Mouse (Mus musculus): ENCODE results near the gene Ceacam18. TPM values are rescaled to one million over a fixed set of nuclear protein-coding genes. Genes with fewer than 3 reads are reported as not detected.

The Ceacam18 gene
- polyA plus RNA-seq, 1 experiment: not detected

- Histone ChIP-seq H3K36me3 (ENCODE audit: control insufficient read depth, insufficient read depth) (no peaks in the 10 kb centered on the region), H3K4me3 (no peak overlapping the region), H3K79me2 (ENCODE audit: control insufficient read depth, insufficient read depth) (no peaks in the 10 kb centered on the region), H3K4me2 (ENCODE audit: low read depth) (no peak overlapping the region), H3ac (ENCODE audit: control insufficient read depth, insufficient read length) (no peak overlapping the region), H3K27me3 (ENCODE audit: control insufficient read depth, insufficient read depth, insufficient read length) (no peaks in the 10 kb centered on the region)
- TF ChIP-seq MYOG (IDR thresholded peaks at IDR 0.05; ENCODE audit: control insufficient read depth in 1 of 3, insufficient read depth in 1 of 3, insufficient read length in 2 of 3, low read depth in 2 of 3) (no peak), SRF (IDR thresholded peaks at IDR 0.05; ENCODE audit: control insufficient read depth, insufficient read length, low read depth) (no peak), POLR2AphosphoS2 (IDR thresholded peaks at IDR 0.05; ENCODE audit: insufficient read length, low read depth) (no peak), REST (IDR thresholded peaks at IDR 0.05; ENCODE audit: insufficient read depth, insufficient read length) (no peak), CEBPB (IDR thresholded peaks at IDR 0.05; ENCODE audit: insufficient read depth, poor library complexity, severe bottlenecking) (no peak), MYOD1 (IDR thresholded peaks at IDR 0.05; ENCODE audit: control insufficient read depth in 1 of 3, insufficient read length in 2 of 3, low read depth in 2 of 3) (no peak), MAX (IDR thresholded peaks at IDR 0.05; ENCODE audit: low read depth) (no peak), TCF12 (IDR thresholded peaks at IDR 0.05; ENCODE audit: insufficient read depth, poor library complexity, severe bottlenecking) (no peak), USF1 (IDR thresholded peaks at IDR 0.05; ENCODE audit: low read depth) (no peak), TCF3 (IDR thresholded peaks at IDR 0.05; ENCODE audit: insufficient read length, low read depth) (no peak), E2F4 (IDR thresholded peaks at IDR 0.05; ENCODE audit: insufficient read depth) (no peak)
Observed at GRCm38 (mm10) chr7:43642587-43642986, 8.1 kb downstream of the Ceacam18 start.

GRCm38 (mm10) chr7:43643046-43643652 is 8.6 kb downstream of the Ceacam18 start:
- Histone ChIP-seq H3K4me3 (no peak overlapping the region), H3K27me3 (ENCODE audit: control insufficient read depth, insufficient read depth, insufficient read length) (no peaks in the 10 kb centered on the region), H3K4me2 (ENCODE audit: low read depth) (no peak overlapping the region), H3K36me3 (ENCODE audit: control insufficient read depth, insufficient read depth) (no peaks in the 10 kb centered on the region), H3ac (ENCODE audit: control insufficient read depth, insufficient read length) (no peak overlapping the region), H3K79me2 (ENCODE audit: control insufficient read depth, insufficient read depth) (no peaks in the 10 kb centered on the region)
- TF ChIP-seq POLR2A (IDR thresholded peaks at IDR 0.05; ENCODE audit: insufficient read length, low read depth) (no peak), TCF3 (IDR thresholded peaks at IDR 0.05; ENCODE audit: insufficient read length, low read depth) (no peak), USF1 (IDR thresholded peaks at IDR 0.05; ENCODE audit: low read depth) (no peak), MYOD1 (IDR thresholded peaks at IDR 0.05; ENCODE audit: control insufficient read depth in 1 of 3, insufficient read length in 2 of 3, low read depth in 2 of 3) (no peak), POLR2AphosphoS2 (IDR thresholded peaks at IDR 0.05; ENCODE audit: insufficient read length, low read depth) (no peak), REST (IDR thresholded peaks at IDR 0.05; ENCODE audit: insufficient read depth, insufficient read length) (no peak), MYOG (IDR thresholded peaks at IDR 0.05; ENCODE audit: control insufficient read depth in 1 of 3, insufficient read depth in 1 of 3, insufficient read length in 2 of 3, low read depth in 2 of 3) (no peak), MAX (IDR thresholded peaks at IDR 0.05; ENCODE audit: low read depth) (no peak), CEBPB (IDR thresholded peaks at IDR 0.05; ENCODE audit: insufficient read depth, poor library complexity, severe bottlenecking) (no peak), SRF (IDR thresholded peaks at IDR 0.05; ENCODE audit: control insufficient read depth, insufficient read length, low read depth) (no peak), E2F4 (IDR thresholded peaks at IDR 0.05; ENCODE audit: insufficient read depth) (no peak), TCF12 (IDR thresholded peaks at IDR 0.05; ENCODE audit: insufficient read depth, poor library complexity, severe bottlenecking) (no peak)

- Histone ChIP-seq H3ac (ENCODE audit: control insufficient read depth, insufficient read length) (no peak overlapping the region), H3K27me3 (ENCODE audit: control insufficient read depth, insufficient read depth, insufficient read length) (peaks cover 13% of the 10 kb centered on the region), H3K36me3 (ENCODE audit: control insufficient read depth, insufficient read depth) (no peaks in the 10 kb centered on the region), H3K79me2 (ENCODE audit: control insufficient read depth, insufficient read depth) (no peaks in the 10 kb centered on the region), H3K4me3 (no peak overlapping the region), H3K4me2 (ENCODE audit: low read depth) (no peak overlapping the region)
- no peak for TF ChIP-seq SRF (IDR thresholded peaks at IDR 0.05; ENCODE audit: control insufficient read depth, insufficient read length, low read depth)
- TF ChIP-seq CEBPB (IDR thresholded peaks at IDR 0.05; ENCODE audit: insufficient read depth, poor library complexity, severe bottlenecking): no peak
- no peak for TF ChIP-seq POLR2AphosphoS2 (IDR thresholded peaks at IDR 0.05; ENCODE audit: insufficient read length, low read depth)
- TF ChIP-seq TCF12 (IDR thresholded peaks at IDR 0.05; ENCODE audit: insufficient read depth, poor library complexity, severe bottlenecking): no peak
- TF ChIP-seq TCF3 (IDR thresholded peaks at IDR 0.05; ENCODE audit: insufficient read length, low read depth): no peak
- TF ChIP-seq MYOG (IDR thresholded peaks at IDR 0.05; ENCODE audit: control insufficient read depth in 1 of 3, insufficient read depth in 1 of 3, insufficient read length in 2 of 3, low read depth in 2 of 3): no peak
- TF ChIP-seq REST (IDR thresholded peaks at IDR 0.05; ENCODE audit: insufficient read depth, insufficient read length): no peak
- no peak for TF ChIP-seq MAX (IDR thresholded peaks at IDR 0.05; ENCODE audit: low read depth)
- no peak for TF ChIP-seq E2F4 (IDR thresholded peaks at IDR 0.05; ENCODE audit: insufficient read depth)
- no peak for TF ChIP-seq USF1 (IDR thresholded peaks at IDR 0.05; ENCODE audit: low read depth)
- no peak for TF ChIP-seq MYOD1 (IDR thresholded peaks at IDR 0.05; ENCODE audit: control insufficient read depth in 1 of 3, insufficient read length in 2 of 3, low read depth in 2 of 3)
- TF ChIP-seq POLR2A (IDR thresholded peaks at IDR 0.05; ENCODE audit: insufficient read length, low read depth): no peak
Observed at GRCm38 (mm10) chr7:43652683-43653082, 18.2 kb downstream of the Ceacam18 start.

- Histone ChIP-seq H3ac (ENCODE audit: control insufficient read depth, insufficient read length) (no peak overlapping the region), H3K79me2 (ENCODE audit: control insufficient read depth, insufficient read depth) (no peaks in the 10 kb centered on the region), H3K4me3 (no peak overlapping the region), H3K4me2 (ENCODE audit: low read depth) (no peak overlapping the region), H3K27me3 (ENCODE audit: control insufficient read depth, insufficient read depth, insufficient read length) (peaks cover 13% of the 10 kb centered on the region), H3K36me3 (ENCODE audit: control insufficient read depth, insufficient read depth) (no peaks in the 10 kb centered on the region)
- TF ChIP-seq MYOD1 (IDR thresholded peaks at IDR 0.05; ENCODE audit: control insufficient read depth in 1 of 3, insufficient read length in 2 of 3, low read depth in 2 of 3) (no peak), SRF (IDR thresholded peaks at IDR 0.05; ENCODE audit: control insufficient read depth, insufficient read length, low read depth) (no peak), USF1 (IDR thresholded peaks at IDR 0.05; ENCODE audit: low read depth) (no peak), E2F4 (IDR thresholded peaks at IDR 0.05; ENCODE audit: insufficient read depth) (no peak), TCF3 (IDR thresholded peaks at IDR 0.05; ENCODE audit: insufficient read length, low read depth) (no peak), TCF12 (IDR thresholded peaks at IDR 0.05; ENCODE audit: insufficient read depth, poor library complexity, severe bottlenecking) (no peak), POLR2AphosphoS2 (IDR thresholded peaks at IDR 0.05; ENCODE audit: insufficient read length, low read depth) (no peak), POLR2A (IDR thresholded peaks at IDR 0.05; ENCODE audit: insufficient read length, low read depth) (no peak), MAX (IDR thresholded peaks at IDR 0.05; ENCODE audit: low read depth) (no peak), CEBPB (IDR thresholded peaks at IDR 0.05; ENCODE audit: insufficient read depth, poor library complexity, severe bottlenecking) (no peak), REST (IDR thresholded peaks at IDR 0.05; ENCODE audit: insufficient read depth, insufficient read length) (no peak), MYOG (IDR thresholded peaks at IDR 0.05; ENCODE audit: control insufficient read depth in 1 of 3, insufficient read depth in 1 of 3, insufficient read length in 2 of 3, low read depth in 2 of 3) (no peak)
Observed at GRCm38 (mm10) chr7:43654519-43654918, 20.0 kb downstream of the Ceacam18 start.
